Mouse (Mus musculus): ENCODE measurements around the gene Mettl8.

Mettl8 gene

GRCm38 (mm10) chr2:70932965-70933364 lies 122.4 kb downstream of the Mettl8 start:
- no peak for DNase-seq (ENCODE audit: extremely low spot score)

- DNase-seq (ENCODE audit: extremely low spot score), result no peak
Measured at GRCm38 (mm10) chr2:70930631-70931288, 124.6 kb downstream of the Mettl8 start.

- DNase-seq (ENCODE audit: extremely low spot score), result no peak
Measured at GRCm38 (mm10) chr2:70929714-70930113, 125.7 kb downstream of the Mettl8 start.

- DNase-seq (ENCODE audit: extremely low spot score), result no peak
Measured at GRCm38 (mm10) chr2:70924049-70924448, 131.3 kb downstream of the Mettl8 start.

GRCm38 (mm10) chr2:70922814-70923213 lies 132.6 kb downstream of the Mettl8 start:
- DNase-seq (ENCODE audit: extremely low spot score), result no peak

GRCm38 (mm10) chr2:70920937-70921596 lies 134.3 kb downstream of the Mettl8 start:
- DNase-seq (ENCODE audit: extremely low spot score), result no peak

- no peak for DNase-seq (ENCODE audit: extremely low spot score)
Measured at GRCm38 (mm10) chr2:70919913-70920522, 135.4 kb downstream of the Mettl8 start.

GRCm38 (mm10) chr2:70918516-70918915 lies 136.9 kb downstream of the Mettl8 start:
- no peak for DNase-seq (ENCODE audit: extremely low spot score)

Measured in embryo, embryonic 9.5 days (tissue).